Mouse (Mus musculus) intestine, postnatal 0 days (tissue): ENCODE measurements around the gene Iscu. TPM values are rescaled to one million over a fixed set of nuclear protein-coding genes. Genes with fewer than 3 reads are reported as not detected.
A peak's percentile ranks its signal among the peaks of the same experiment; 100 is the strongest.

Experiments used
- ATAC-seq: fragments of 200-750 bp; cut with Nextera tagmentation; 2 replicates; pipeline ENCODE4 v1.8.0; 2017; ENCODE audit warnings: mild to moderate bottlenecking, moderate TSS enrichment, moderate library complexity
- H3K27ac ChIP-seq: fragments of 300-500 bp; sonication (generic); 2 replicates; pipeline ENCODE4 v1.5.1; 2014; ENCODE audit warnings: mild to moderate bottlenecking, low read depth, low read length, moderate library complexity
- H3K27me3 ChIP-seq: fragments of 300-500 bp; sonication (generic); replicated peaks from 2 replicates; pipeline ENCODE4 v1.6.1; 2014; ENCODE audit warnings: low read length, mixed read lengths; ENCODE audit not compliant: control insufficient read depth, insufficient read depth
- H3K36me3 ChIP-seq: fragments of 300-500 bp; sonication (generic); 2 replicates; pipeline ENCODE4 v1.6.1; 2014; ENCODE audit warnings: mild to moderate bottlenecking, moderate library complexity; ENCODE audit not compliant: control insufficient read depth, insufficient read depth
- H3K4me1 ChIP-seq: fragments of 300-500 bp; sonication (generic); replicated peaks from 2 replicates; pipeline ENCODE4 v1.6.1; 2014; ENCODE audit warnings: antibody characterized with exemption, low read length, mixed read lengths; ENCODE audit not compliant: control insufficient read depth, insufficient read depth
- H3K4me2 ChIP-seq: fragments of 300-500 bp; sonication (generic); replicated peaks from 2 replicates; pipeline ENCODE4 v1.6.1; 2014; ENCODE audit warnings: low read depth, mild to moderate bottlenecking, moderate library complexity
- H3K4me3 ChIP-seq: fragments of 300-500 bp; sonication (generic); 2 replicates; pipeline ENCODE4 v1.5.1; 2014; ENCODE audit warnings: low read depth, low read length
- H3K9ac ChIP-seq: fragments of 300-500 bp; sonication (generic); 2 replicates; pipeline ENCODE4 v1.6.1; 2014; ENCODE audit warnings: mild to moderate bottlenecking, low read depth, low read length
- H3K9me3 ChIP-seq: fragments of 300-500 bp; sonication (generic); 2 replicates; pipeline ENCODE4 v1.6.1; 2016; ENCODE audit warnings: mixed run types; ENCODE audit not compliant: control insufficient read depth
- CTCF ChIP-seq: sonication (generic); IDR thresholded peaks from 2 replicates; pipeline ENCODE4 v1.5.1; 2016; ENCODE audit warnings: low read depth, mild to moderate bottlenecking, control low read depth, antibody characterized with exemption, moderate library complexity
- WGBS: fragments of 180-500 bp; shearing (Covaris S2); extraction: QIAGEN DNeasy Blood & Tissue Kit; methylation state at CpG from one replicate; pipeline ENCODE4 v1.1.7; 2014; 5-methylcytosine and 5-hydroxymethylcytosine counted together
- polyA plus RNA-seq: library from polyadenylated mRNA; unstranded; fragments of >200 nt; fragmentation: Nextera tagmentation; extraction: Ambion mirVana; gene quantifications from 2 replicates; pipeline ENCODE4 v1.2.1, GENCODE M21; 2015

Gene Iscu
- polyA plus RNA-seq, 1 experiment from 2014 or later, result 145 TPM

GRCm38 (mm10) chr5:113768806-113769205 lies 3.7 kb upstream of the Iscu start:
- no peak for TF ChIP-seq CTCF
- WGBS, result 89% methylated on average over 8 of the region's 8 CpGs

GRCm38 (mm10) chr5:113771213-113772162 lies 1.1 kb upstream of the Iscu start:
- ATAC-seq, result peak; percentile 77
- peak overlapping the region; percentile 94 for H3K27ac ChIP-seq
- no peaks in the 10 kb centered on the region for H3K27me3 ChIP-seq
- peaks cover 38% of the 10 kb centered on the region for H3K36me3 ChIP-seq
- no peaks in the 10 kb centered on the region for H3K9me3 ChIP-seq
- H3K4me3 ChIP-seq, result peak overlapping the region; percentile 99
- peak overlapping the region; percentile 92 for H3K4me2 ChIP-seq
- no peak for TF ChIP-seq CTCF
- H3K4me1 ChIP-seq, result 0 out of 2 replicates have a peak, but pooled peaks cover 4% of the 10 kb centered on the region
- WGBS, result under 1% methylated on average over 96 of the region's 97 CpGs
- H3K9ac ChIP-seq, result peak overlapping the region; percentile 90

More at GRCm38 (mm10) chr5:113768806-113769205, 3.7 kb upstream of the Iscu start:
- 0 out of 2 replicates have a peak, but pooled peaks cover 4% of the 10 kb centered on the region for H3K4me1 ChIP-seq
- no peak overlapping the region for H3K27ac ChIP-seq
- no peak overlapping the region for H3K4me3 ChIP-seq
- no peak for ATAC-seq
- H3K4me2 ChIP-seq, result no peak overlapping the region
- H3K27me3 ChIP-seq, result no peaks in the 10 kb centered on the region
- H3K9me3 ChIP-seq, result no peaks in the 10 kb centered on the region
- H3K9ac ChIP-seq, result no peak overlapping the region
- peaks cover 26% of the 10 kb centered on the region; the same call in 1 of the 2 replicates for H3K36me3 ChIP-seq

- TF ChIP-seq CTCF, result no peak
- Histone ChIP-seq H3K27ac (peak overlapping the region; percentile 94; the same call in 1 of the 2 replicates), H3K9ac (peak overlapping the region; percentile 56), H3K4me2 (peak overlapping the region; percentile 92), H3K4me1 (0 out of 2 replicates have a peak, but pooled peaks cover 4% of the 10 kb centered on the region), H3K36me3 (peaks cover 34% of the 10 kb centered on the region), H3K27me3 (no peaks in the 10 kb centered on the region), H3K4me3 (peak overlapping the region; percentile 99), H3K9me3 (no peaks in the 10 kb centered on the region)
- peak; percentile 27 for ATAC-seq
- under 1% methylated on average over 33 of the region's 38 CpGs for WGBS
These were observed 464 bp downstream of the Iscu start for GRCm38 (mm10) chr5:113772905-113773519.

GRCm38 (mm10) chr5:113773664-113774063 lies 1.1 kb downstream of the Iscu start:
- WGBS, result 1% methylated on average over 7 of the region's 7 CpGs
- peak; percentile 98 for TF ChIP-seq CTCF
- ATAC-seq, result peak; percentile 13; the same call in 1 of the 2 replicates
- H3K27me3 ChIP-seq, result no peaks in the 10 kb centered on the region
- peaks cover 31% of the 10 kb centered on the region for H3K36me3 ChIP-seq
- no peak overlapping the region for H3K27ac ChIP-seq
- H3K4me2 ChIP-seq, result peak overlapping the region; percentile 92
- no peak overlapping the region for H3K9ac ChIP-seq
- H3K4me3 ChIP-seq, result peak overlapping the region; percentile 99
- H3K4me1 ChIP-seq, result 0 out of 2 replicates have a peak, but pooled peaks cover 4% of the 10 kb centered on the region
- H3K9me3 ChIP-seq, result no peaks in the 10 kb centered on the region

GRCm38 (mm10) chr5:113775585-113775984 lies 3.0 kb downstream of the Iscu start:
- H3K9ac ChIP-seq, result no peak overlapping the region
- peaks cover 29% of the 10 kb centered on the region for H3K36me3 ChIP-seq
- no peak overlapping the region for H3K4me2 ChIP-seq
- no peaks in the 10 kb centered on the region for H3K27me3 ChIP-seq
- H3K4me3 ChIP-seq, result no peak overlapping the region
- H3K4me1 ChIP-seq, result no peaks in the 10 kb centered on the region
- no peak overlapping the region for H3K27ac ChIP-seq
- WGBS, result 92% methylated on average over 10 of the region's 10 CpGs
- TF ChIP-seq CTCF, result no peak
- no peak for ATAC-seq
- no peaks in the 10 kb centered on the region for H3K9me3 ChIP-seq
